Mouse (Mus musculus): Measurements from ENCODE around the gene Cgnl1. TPM values are rescaled to one million over a fixed set of nuclear protein-coding genes. Genes with fewer than 3 reads are reported as not detected.

The Cgnl1 gene
- polyA plus RNA-seq (2012; ENCODE audit: low replicate concordance) = 0.98 and 0.99 TPM in 2 replicates

GRCm38 (mm10) chr9:71770991-71771767 lies at the start of gene Cgnl1:
TSS of gene Cgnl1 (minus strand) at chr9:71771602.

GRCm38 (mm10) chr9:71591938-71592548 lies 179.4 kb downstream of the Cgnl1 start, which contains the start of gene Myzap:
TSS of gene Myzap (minus strand) at chr9:71592360.

Other genes starting within 250 kb of the Cgnl1 start
- 0.15 TPM in 1 of 2 replicates, not detected in the other for gene Myzap, start 179.2 kb downstream of the Cgnl1 start, polyA plus RNA-seq (2012; ENCODE audit: low replicate concordance)